Mouse (Mus musculus): ENCODE data around the gene Hp1bp3. TPM values are rescaled to one million over a fixed set of nuclear protein-coding genes. Genes with fewer than 3 reads are reported as not detected.

Hp1bp3 gene
- polyA plus RNA-seq, 1 experiment from 2014 or later = 214 TPM

DNA sequence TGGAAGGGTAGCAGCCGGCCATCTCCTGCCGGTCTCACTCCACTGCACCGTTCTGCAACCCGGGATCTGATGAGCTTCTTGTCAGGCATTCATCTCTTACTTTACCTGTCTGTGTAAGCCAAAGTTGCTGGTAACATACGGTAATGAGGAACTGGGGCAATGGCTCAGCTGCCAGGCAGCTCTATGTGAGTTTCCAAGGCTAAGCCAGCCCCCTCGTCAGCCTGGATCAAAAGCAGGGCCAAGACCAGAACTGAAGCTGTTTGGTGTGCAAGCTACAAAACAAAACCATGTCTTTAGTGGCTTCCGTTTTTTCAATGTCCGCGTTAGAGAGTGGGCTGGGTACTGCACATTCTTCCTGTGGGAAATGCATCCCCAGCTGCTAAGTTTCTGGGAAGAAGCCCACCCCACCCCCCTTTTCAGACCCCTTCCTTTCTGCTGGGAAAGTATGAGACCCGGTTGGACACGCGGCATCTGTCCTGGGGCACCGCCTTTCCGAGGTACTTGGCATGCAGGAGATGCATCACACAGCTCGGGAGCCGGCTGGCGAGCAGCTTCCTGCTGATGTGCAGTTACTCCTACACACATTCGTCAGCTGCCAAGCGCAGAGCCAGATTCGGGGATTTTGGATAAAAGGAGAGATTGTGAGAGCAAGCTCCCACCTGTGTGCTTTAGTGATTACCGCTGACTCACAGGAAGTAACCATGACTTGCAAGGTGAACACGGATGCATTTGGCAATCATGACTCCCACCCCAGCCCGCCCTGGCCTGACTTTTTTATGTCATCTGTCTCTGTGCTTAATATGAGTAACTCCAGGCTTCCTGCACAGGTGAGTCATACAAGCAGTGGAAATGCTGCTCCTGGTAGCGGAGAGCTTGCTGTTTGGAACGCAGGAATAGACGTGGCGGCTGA lies 30.9 kb downstream of the Hp1bp3 start:
- H3K9ac ChIP-seq = no peak overlapping the region
- H3K36me3 ChIP-seq (replicated peaks) = peaks cover 60% of the 10 kb centered on the region
- WGBS = 78% methylated on average over 27 of the region's 27 CpGs
- peaks cover 41% of the 10 kb centered on the region for H3K27me3 ChIP-seq
- H3K4me3 ChIP-seq (replicated peaks) = no peak overlapping the region
- no peak overlapping the region for H3K4me2 ChIP-seq
- peaks cover 29% of the 10 kb centered on the region for H3K4me1 ChIP-seq
- no peaks in the 10 kb centered on the region for H3K9me3 ChIP-seq
- no peak for ATAC-seq (ENCODE audit: low FRiP score)
- no peak overlapping the region for H3K27ac ChIP-seq

GRCm38 (mm10) chr4:138250088-138250960 lies 34.2 kb downstream of the Hp1bp3 start, which contains the start of the genes Sh2d5 and Kif17:
Gene Sh2d5 (plus strand): TSS chr4:138250403.
Gene Kif17 (plus strand): TSS chr4:138250435.
- ATAC-seq (ENCODE audit: low FRiP score) = peak; percentile 88
- Histone ChIP-seq H3K4me1 (peaks cover 37% of the 10 kb centered on the region), H3K4me2 (peak within 1 kb of the TSS; percentile 94), H3K27ac (0 out of 2 replicates have a peak within 1 kb of the TSS, but pooled peaks have one; percentile 6), H3K27me3 (peaks cover 74% of the 10 kb centered on the region), H3K4me3 (replicated peaks) (peak within 1 kb of the TSS; percentile 56), H3K9ac (peak within 1 kb of the TSS; percentile 38), H3K9me3 (no peaks in the 10 kb centered on the region), H3K36me3 (replicated peaks) (peaks cover 26% of the 10 kb centered on the region)
- WGBS = 1% methylated on average over 58 of the region's 74 CpGs

DNA sequence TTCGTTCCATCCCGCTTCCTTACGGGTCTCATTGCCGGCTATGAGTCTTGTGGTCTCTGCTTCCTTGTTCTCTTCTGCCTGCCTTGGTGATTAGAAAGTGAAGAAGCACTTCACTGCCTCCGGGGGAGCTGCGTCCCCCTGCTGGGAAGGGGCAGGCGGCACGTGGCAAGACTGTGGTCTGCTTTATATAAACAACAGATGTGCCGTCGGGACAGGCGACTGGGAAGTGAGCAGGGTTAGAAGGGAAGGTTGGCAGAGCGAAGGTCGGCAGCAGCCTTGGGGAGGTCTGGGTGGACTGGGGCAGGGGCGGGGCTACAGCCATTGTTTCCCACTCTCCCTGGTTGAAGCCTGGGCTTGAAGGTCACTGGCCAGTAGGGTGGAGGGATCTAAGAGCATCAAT lies 35.7 kb downstream of the Hp1bp3 start:
- Histone ChIP-seq H3K4me3 (replicated peaks) (peak overlapping the region; percentile 21), H3K9me3 (no peaks in the 10 kb centered on the region), H3K4me2 (peak overlapping the region; percentile 94), H3K9ac (peak overlapping the region; percentile 36; the same call in 1 of the 2 replicates), H3K27me3 (peaks cover 88% of the 10 kb centered on the region), H3K36me3 (replicated peaks) (peaks cover 11% of the 10 kb centered on the region), H3K27ac (peak overlapping the region; percentile 31; the same call in 1 of the 2 replicates), H3K4me1 (peaks cover 37% of the 10 kb centered on the region)
- WGBS = under 1% methylated on average over 14 of the region's 14 CpGs
- ATAC-seq (ENCODE audit: low FRiP score) = peak; percentile 22; the same call in 1 of the 2 replicates

GRCm38 (mm10) chr4:138252231-138252630 lies 36.1 kb downstream of the Hp1bp3 start:
- ATAC-seq (ENCODE audit: low FRiP score) = no peak
- WGBS = 8% methylated on average over 5 of the region's 5 CpGs
- Histone ChIP-seq H3K4me3 (replicated peaks) (peak overlapping the region; percentile 21), H3K4me2 (peak overlapping the region; percentile 94), H3K4me1 (peaks cover 37% of the 10 kb centered on the region), H3K27ac (peak overlapping the region; percentile 31; the same call in 1 of the 2 replicates), H3K27me3 (peaks cover 92% of the 10 kb centered on the region), H3K9ac (no peak overlapping the region), H3K9me3 (no peaks in the 10 kb centered on the region), H3K36me3 (replicated peaks) (peaks cover 7% of the 10 kb centered on the region)

- Histone ChIP-seq H3K9me3 (no peaks in the 10 kb centered on the region), H3K36me3 (replicated peaks) (no peaks in the 10 kb centered on the region), H3K27me3 (peaks cover 84% of the 10 kb centered on the region), H3K4me3 (replicated peaks) (no peak overlapping the region), H3K9ac (no peak overlapping the region), H3K27ac (no peak overlapping the region), H3K4me2 (no peak overlapping the region), H3K4me1 (peaks cover 14% of the 10 kb centered on the region)
- ATAC-seq (ENCODE audit: low FRiP score) = no peak
- WGBS = 86% methylated on average over 22 of the region's 22 CpGs
These were observed 41.1 kb downstream of the Hp1bp3 start for GRCm38 (mm10) chr4:138257116-138257687.

GRCm38 (mm10) chr4:138258663-138259062 lies 42.6 kb downstream of the Hp1bp3 start:
- peaks cover 14% of the 10 kb centered on the region for H3K4me1 ChIP-seq
- H3K36me3 ChIP-seq (replicated peaks) = no peaks in the 10 kb centered on the region
- peaks cover 82% of the 10 kb centered on the region for H3K27me3 ChIP-seq
- H3K9ac ChIP-seq = no peak overlapping the region
- no peaks in the 10 kb centered on the region for H3K9me3 ChIP-seq
- ATAC-seq (ENCODE audit: low FRiP score) = no peak
- no peak overlapping the region for H3K27ac ChIP-seq
- H3K4me2 ChIP-seq = no peak overlapping the region
- WGBS = 82% methylated on average over 7 of the region's 7 CpGs
- no peak overlapping the region for H3K4me3 ChIP-seq (replicated peaks)

GRCm38 (mm10) chr4:138259482-138259881 lies 43.4 kb downstream of the Hp1bp3 start:
- H3K27me3 ChIP-seq = peaks cover 82% of the 10 kb centered on the region
- WGBS = 86% methylated on average over 5 of the region's 5 CpGs

DNA sequence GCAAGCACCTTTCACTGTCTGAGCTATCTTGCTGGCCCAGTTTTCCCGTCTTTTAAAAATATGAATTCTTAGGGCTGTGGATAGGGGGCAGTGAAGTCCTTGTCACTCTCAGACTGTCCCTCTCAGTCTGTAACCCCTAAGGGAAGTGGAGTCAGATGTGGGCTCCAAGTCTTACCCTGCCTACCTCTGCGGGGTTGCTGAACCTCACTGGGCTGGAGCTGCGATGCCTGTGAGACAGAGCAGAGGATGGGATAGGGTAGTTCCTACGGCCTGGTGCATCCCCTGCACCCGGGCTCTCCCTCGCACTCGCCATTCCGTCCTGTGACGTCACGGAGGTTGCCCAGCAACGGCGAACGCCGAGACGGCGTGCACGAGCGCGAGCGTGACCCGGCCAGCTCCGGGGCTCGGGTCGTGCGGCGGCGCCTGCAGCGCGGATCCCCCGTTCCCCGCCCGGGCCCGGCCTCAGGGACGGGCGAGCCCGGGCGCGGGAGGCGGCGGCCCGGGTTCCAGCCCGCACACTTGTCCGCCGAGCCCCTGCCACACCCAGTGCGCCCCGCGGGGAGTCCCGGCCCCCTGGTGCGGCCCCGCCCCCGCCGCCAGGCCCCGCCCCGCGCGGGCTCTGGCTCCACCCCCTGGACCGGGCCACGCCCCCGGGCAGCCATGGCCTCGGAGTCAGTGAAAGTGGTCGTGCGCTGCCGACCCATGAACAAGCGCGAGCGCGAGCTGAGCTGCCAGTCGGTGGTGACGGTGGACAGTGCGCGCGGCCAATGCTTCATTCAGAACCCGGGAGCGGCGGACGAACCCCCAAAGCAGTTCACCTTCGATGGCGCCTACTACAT lies 46.0 kb downstream of the Hp1bp3 start:
- Histone ChIP-seq H3K4me1 (peaks cover 14% of the 10 kb centered on the region), H3K9me3 (no peaks in the 10 kb centered on the region), H3K27ac (peak overlapping the region; percentile 31; the same call in 1 of the 2 replicates), H3K9ac (peak overlapping the region; percentile 55), H3K36me3 (replicated peaks) (no peaks in the 10 kb centered on the region), H3K27me3 (peaks cover 66% of the 10 kb centered on the region), H3K4me3 (replicated peaks) (peak overlapping the region; percentile 80), H3K4me2 (peak overlapping the region; percentile 83)
- WGBS = under 1% methylated on average over 78 of the region's 78 CpGs
- ATAC-seq (ENCODE audit: low FRiP score) = peak; percentile 93

More at GRCm38 (mm10) chr4:138259482-138259881, 43.4 kb downstream of the Hp1bp3 start:
- H3K36me3 ChIP-seq (replicated peaks) = no peaks in the 10 kb centered on the region
- H3K4me3 ChIP-seq (replicated peaks) = no peak overlapping the region
- H3K4me2 ChIP-seq = no peak overlapping the region
- H3K27ac ChIP-seq = no peak overlapping the region
- no peak for ATAC-seq (ENCODE audit: low FRiP score)
- no peaks in the 10 kb centered on the region for H3K9me3 ChIP-seq
- H3K9ac ChIP-seq = no peak overlapping the region
- peaks cover 14% of the 10 kb centered on the region for H3K4me1 ChIP-seq

DNA sequence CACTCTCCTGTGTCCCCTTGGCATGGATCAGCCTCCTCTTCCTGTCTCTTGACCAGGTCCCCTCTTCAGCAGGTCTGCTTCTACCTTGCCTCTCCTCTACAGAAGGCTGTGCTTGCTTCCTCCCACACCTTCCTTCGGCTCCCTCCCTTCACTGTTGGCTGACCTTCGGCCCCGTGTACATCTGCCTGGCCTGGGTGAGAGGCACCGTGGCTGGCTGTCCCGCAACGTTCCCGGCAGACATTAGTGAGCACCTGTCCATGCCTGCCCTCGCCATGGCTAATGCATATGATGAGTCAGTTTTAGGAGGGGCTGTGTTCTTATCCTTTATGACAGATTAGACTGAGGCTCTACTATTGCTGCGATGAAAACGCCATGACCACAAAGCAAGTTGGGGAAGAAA lies 51.8 kb downstream of the Hp1bp3 start:
- H3K9me3 ChIP-seq = no peaks in the 10 kb centered on the region
- H3K36me3 ChIP-seq (replicated peaks) = no peaks in the 10 kb centered on the region
- H3K27ac ChIP-seq = no peak overlapping the region
- H3K4me3 ChIP-seq (replicated peaks) = no peak overlapping the region
- 91% methylated on average over 10 of the region's 10 CpGs for WGBS
- peaks cover 8% of the 10 kb centered on the region; the same call in 1 of the 2 replicates for H3K4me1 ChIP-seq
- peaks cover 29% of the 10 kb centered on the region for H3K27me3 ChIP-seq
- no peak for ATAC-seq (ENCODE audit: low FRiP score)
- H3K4me2 ChIP-seq = no peak overlapping the region
- no peak overlapping the region for H3K9ac ChIP-seq

GRCm38 (mm10) chr4:138272011-138272997 lies 56.2 kb downstream of the Hp1bp3 start:
- no peak overlapping the region for H3K9ac ChIP-seq
- H3K27me3 ChIP-seq = peaks cover 9% of the 10 kb centered on the region; the same call in 1 of the 2 replicates
- no peak for ATAC-seq (ENCODE audit: low FRiP score)
- no peak overlapping the region for H3K27ac ChIP-seq
- H3K9me3 ChIP-seq = no peaks in the 10 kb centered on the region
- 76% methylated on average over 14 of the region's 14 CpGs for WGBS
- H3K4me1 ChIP-seq = peaks cover 6% of the 10 kb centered on the region; the same call in 1 of the 2 replicates
- no peak overlapping the region for H3K4me3 ChIP-seq (replicated peaks)
- H3K36me3 ChIP-seq (replicated peaks) = no peaks in the 10 kb centered on the region
- no peak overlapping the region for H3K4me2 ChIP-seq
